Mouse (Mus musculus) megakaryocyte, embryonic 14.5 days (primary cell): ENCODE measurements around the gene Gm20388.

Experiments used
- FLI1 ChIP-seq: IDR thresholded peaks from 2 replicates; pipeline ENCODE4 v1.6.1; 2012; ENCODE audit warnings: low read length, inconsistent platforms, mixed read lengths
- GATA1 ChIP-seq: IDR thresholded peaks from 3 replicates; pipeline ENCODE4 v1.6.1; 2012; ENCODE audit warnings: mixed read lengths, low read length, inconsistent platforms, borderline replicate concordance

DNA sequence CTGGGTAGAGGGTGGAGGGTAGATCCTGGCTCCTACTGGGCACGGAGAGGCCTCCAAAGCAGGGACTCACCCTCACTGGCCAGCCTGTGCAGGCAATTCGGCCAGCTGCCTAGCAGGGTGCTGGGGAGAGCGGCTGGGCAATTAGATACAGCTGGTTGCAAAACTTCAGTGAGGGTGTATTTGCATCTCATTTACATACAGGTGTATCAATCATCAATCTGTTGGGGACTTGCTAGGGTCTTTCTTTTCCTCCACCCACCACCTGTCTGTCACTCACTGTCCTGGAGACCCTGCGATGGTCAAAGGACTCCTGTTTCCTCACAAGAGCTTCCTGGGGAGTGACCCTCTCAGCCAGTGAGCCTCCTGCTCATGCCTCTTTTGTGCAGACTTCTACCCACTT is 465.6 kb downstream of the Gm20388 start:
- TF ChIP-seq GATA1 (no peak), FLI1 (no peak)
